Mouse (Mus musculus) layer of hippocampus, postnatal 36 days (tissue): Measurements from ENCODE around the gene Sox6. TPM values are rescaled to one million over a fixed set of nuclear protein-coding genes. Genes with fewer than 3 reads are reported as not detected.

Experiments used
- DNase-seq, 2 experiments: peaks; one replicate each; pipeline ENCODE4 v3.0.0; 2022
- total RNA-seq, 2 experiments: library from RNA; stranded (reverse); gene quantifications; 2 replicates each; pipeline ENCODE4 v1.2.3; 2021

Gene Sox6
- total RNA-seq, 2 experiments from 2014 or later, result 24.3 to 34.7 TPM

GRCm38 (mm10) chr7:115549670-115550069 is 488.9 kb downstream of the Sox6 start:
- DNase-seq, result no peak

GRCm38 (mm10) chr7:115545585-115546374 is 492.8 kb downstream of the Sox6 start:
- no peak for DNase-seq

- no peak for DNase-seq
Measured at GRCm38 (mm10) chr7:115543596-115543995, 495.0 kb downstream of the Sox6 start.

GRCm38 (mm10) chr7:115540261-115540660 is 498.3 kb downstream of the Sox6 start:
- no peak for DNase-seq

- no peak for DNase-seq
Measured at GRCm38 (mm10) chr7:115539003-115539402, 499.6 kb downstream of the Sox6 start.

GRCm38 (mm10) chr7:115537636-115538035 is 501.0 kb downstream of the Sox6 start:
- DNase-seq, result peak in 1 of 2 experiments; percentile 16

- DNase-seq, result no peak
Measured at GRCm38 (mm10) chr7:115536521-115536920, 502.1 kb downstream of the Sox6 start.

GRCm38 (mm10) chr7:115531875-115532274 is 506.7 kb downstream of the Sox6 start:
- DNase-seq, result no peak

- DNase-seq, result no peak
Measured at GRCm38 (mm10) chr7:115531217-115531616, 507.4 kb downstream of the Sox6 start.

GRCm38 (mm10) chr7:115517701-115518100 is 520.9 kb downstream of the Sox6 start:
- DNase-seq, result no peak

- no peak for DNase-seq
Measured at GRCm38 (mm10) chr7:115513681-115514080, 524.9 kb downstream of the Sox6 start.

- DNase-seq, result no peak
Measured at GRCm38 (mm10) chr7:115511777-115512176, 526.8 kb downstream of the Sox6 start.

GRCm38 (mm10) chr7:115511091-115511490 is 527.5 kb downstream of the Sox6 start:
- DNase-seq, result no peak

- DNase-seq, result no peak
Measured at GRCm38 (mm10) chr7:115510045-115510444, 528.6 kb downstream of the Sox6 start.

- no peak for DNase-seq
Measured at GRCm38 (mm10) chr7:115506385-115506784, 532.2 kb downstream of the Sox6 start.

- no peak for DNase-seq
Measured at GRCm38 (mm10) chr7:115501497-115501896, 537.1 kb downstream of the Sox6 start.

- no peak for DNase-seq
Measured at GRCm38 (mm10) chr7:115500825-115501224, 537.8 kb downstream of the Sox6 start.

- DNase-seq, result no peak
Measured at GRCm38 (mm10) chr7:115500170-115500569, 538.4 kb downstream of the Sox6 start.

GRCm38 (mm10) chr7:115491721-115492120 is 546.9 kb downstream of the Sox6 start:
- no peak for DNase-seq

- DNase-seq, result no peak
Measured at GRCm38 (mm10) chr7:115489608-115490007, 549.0 kb downstream of the Sox6 start.

GRCm38 (mm10) chr7:115486431-115486830 is 552.2 kb downstream of the Sox6 start:
- DNase-seq, result no peak

- no peak for DNase-seq
Measured at GRCm38 (mm10) chr7:115485664-115486409, 552.8 kb downstream of the Sox6 start.

- DNase-seq, result no peak
Measured at GRCm38 (mm10) chr7:115477763-115478162, 560.8 kb downstream of the Sox6 start.
